Mouse (Mus musculus) heart, adult 2 months (tissue): ENCODE results near the gene Tmprss13.

Source experiments
- CTCF ChIP-seq: fragments of 200-600 bp; IDR thresholded peaks from 2 replicates; pipeline ENCODE4 v1.8.1; 2022; ENCODE audit warnings: antibody characterized with exemption, mild to moderate bottlenecking, moderate library complexity
- EP300 ChIP-seq: fragments of 200-500 bp; IDR thresholded peaks from 2 replicates; pipeline ENCODE4 v1.6.1; 2011; ENCODE audit warnings: low read depth, low read length, control low read depth; ENCODE audit not compliant: insufficient read depth

DNA sequence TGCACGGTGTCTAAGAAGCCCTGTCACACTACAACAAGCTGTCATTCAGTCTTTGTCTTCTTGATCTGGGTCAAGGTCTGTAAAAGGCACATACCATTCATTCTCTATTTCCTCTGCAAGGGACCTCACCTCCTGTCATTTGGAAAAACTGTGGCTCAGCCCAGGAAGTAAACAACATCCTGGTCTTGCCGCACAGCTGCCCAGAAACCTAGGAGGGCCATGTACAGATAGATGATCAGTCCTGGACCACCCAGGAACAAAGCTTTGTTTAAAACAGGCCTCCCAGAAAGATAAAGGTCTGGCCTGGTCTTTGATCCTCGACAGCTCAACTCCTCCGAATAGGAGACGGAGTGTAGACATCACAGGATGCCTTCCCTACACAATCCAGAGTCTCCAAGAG is 31.0 kb downstream of the Tmprss13 start:
- no peak for TF ChIP-seq CTCF
- TF ChIP-seq EP300: no peak
